Mouse (Mus musculus) hindbrain, embryonic 12.5 days (tissue): ENCODE results near the gene Lactb. TPM values are rescaled to one million over a fixed set of nuclear protein-coding genes. Genes with fewer than 3 reads are reported as not detected.

Experiments used
- polyA plus RNA-seq: library from polyadenylated mRNA; unstranded; fragments of >200 nt; fragmentation: Nextera tagmentation; extraction: Ambion mirVana; gene quantifications from 2 replicates; pipeline ENCODE4 v1.2.1, GENCODE M21; 2016

The Lactb gene
- polyA plus RNA-seq, 1 experiment from 2014 or later, result 10.3 TPM

Other genes starting within 250 kb of the Lactb start
- 19.6 and 20.5 TPM in 2 replicates for gene Aph1b, start 180.0 kb downstream of the Lactb start, polyA plus RNA-seq
- 0.29 and 0.49 TPM in 2 replicates for gene Gm10647, start 178.4 kb downstream of the Lactb start, polyA plus RNA-seq
- gene Aph1c, start 140.8 kb downstream of the Lactb start, polyA plus RNA-seq, result 1.7 and 4.9 TPM in 2 replicates
- gene Rab8b, start 55.8 kb downstream of the Lactb start, polyA plus RNA-seq, result 33.9 and 39.6 TPM in 2 replicates
- gene Rps27l, start 29.4 kb downstream of the Lactb start, polyA plus RNA-seq, result 448 and 466 TPM in 2 replicates
- gene Tpm1, start 73.9 kb upstream of the Lactb start, polyA plus RNA-seq, result 396 and 527 TPM in 2 replicates